Mouse (Mus musculus): Measurements from ENCODE around the gene Chit1. TPM values are rescaled to one million over a fixed set of nuclear protein-coding genes. Genes with fewer than 3 reads are reported as not detected.

The Chit1 gene
- polyA plus RNA-seq, 1 experiment from 2014 or later: 0.18 TPM

DNA sequence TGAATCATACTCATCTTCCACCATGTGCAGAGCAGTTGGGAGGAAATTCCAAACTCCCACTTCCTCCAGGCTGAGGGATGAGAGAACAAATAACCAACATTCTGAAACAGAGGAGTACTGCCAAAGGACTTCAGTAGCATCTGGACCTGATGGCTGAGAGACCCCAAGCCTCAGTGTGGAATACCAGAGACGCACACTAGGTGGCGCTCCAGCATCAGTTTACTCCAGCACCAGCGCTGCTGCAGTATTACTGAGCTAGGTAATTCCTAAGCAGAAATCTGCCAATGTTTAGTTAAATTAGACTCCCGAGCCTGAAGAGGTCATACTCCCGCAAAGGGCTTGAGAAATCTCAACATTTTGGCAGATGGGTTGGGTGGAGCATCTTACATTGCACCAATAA, 9.1 kb downstream of the Chit1 start:
- no peak overlapping the region for H3K4me2 ChIP-seq (ENCODE audit: low read depth, low read length)
- WGBS: 2% methylated on average over 5 of the region's 5 CpGs
- H3K27ac ChIP-seq (replicated peaks; ENCODE audit: low read depth, low read length): no peak overlapping the region
- no peaks in the 10 kb centered on the region for H3K36me3 ChIP-seq (ENCODE audit: control insufficient read depth, insufficient read depth, low read length)
- no peak overlapping the region for H3K4me3 ChIP-seq (ENCODE audit: low read depth, low read length)
- ATAC-seq (ENCODE audit: low read depth) (peak; percentile 58), DNase-seq (ENCODE audit: low spot score) (peak; percentile 87)
- H3K9ac ChIP-seq (ENCODE audit: low read depth, low read length): no peak overlapping the region
- H3K27me3 ChIP-seq (replicated peaks; ENCODE audit: control insufficient read depth, insufficient read depth, low read length): no peaks in the 10 kb centered on the region
- no peaks in the 10 kb centered on the region for H3K9me3 ChIP-seq (ENCODE audit: control insufficient read depth, low read length)
- H3K4me1 ChIP-seq (ENCODE audit: control insufficient read depth, insufficient read depth, low read length): no peaks in the 10 kb centered on the region

DNA sequence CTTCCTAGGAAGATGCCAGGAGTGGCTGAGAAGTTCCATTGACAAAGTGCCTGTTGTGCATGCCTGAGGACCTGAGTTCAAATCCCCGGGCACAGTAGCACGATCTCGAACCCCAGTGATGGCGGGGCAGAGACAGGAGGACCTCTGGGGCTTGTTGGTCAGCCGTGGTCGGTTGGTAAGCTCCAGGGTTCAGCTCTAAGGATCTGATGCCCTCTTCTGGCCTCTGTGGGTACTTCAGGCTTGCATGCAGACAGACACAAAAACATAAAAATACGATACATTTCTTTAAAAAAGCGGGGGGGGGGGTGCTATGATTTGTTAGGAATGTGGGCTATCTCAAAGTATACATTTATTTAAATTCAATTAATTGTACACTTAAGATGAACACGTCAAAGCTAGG, 11.2 kb downstream of the Chit1 start:
- no peaks in the 10 kb centered on the region for H3K36me3 ChIP-seq (ENCODE audit: control insufficient read depth, insufficient read depth, low read length)
- H3K27ac ChIP-seq (replicated peaks; ENCODE audit: low read depth, low read length): no peak overlapping the region
- no peaks in the 10 kb centered on the region for H3K4me1 ChIP-seq (ENCODE audit: control insufficient read depth, insufficient read depth, low read length)
- no peak for DNase-seq (ENCODE audit: low spot score)
- H3K4me3 ChIP-seq (ENCODE audit: low read depth, low read length): no peak overlapping the region
- 55% methylated on average over 9 of the region's 9 CpGs for WGBS
- H3K4me2 ChIP-seq (ENCODE audit: low read depth, low read length): no peak overlapping the region
- ATAC-seq (ENCODE audit: low read depth): no peak
- H3K9me3 ChIP-seq (ENCODE audit: control insufficient read depth, low read length): no peaks in the 10 kb centered on the region
- no peak overlapping the region for H3K9ac ChIP-seq (ENCODE audit: low read depth, low read length)
- H3K27me3 ChIP-seq (replicated peaks; ENCODE audit: control insufficient read depth, insufficient read depth, low read length): no peaks in the 10 kb centered on the region

DNA sequence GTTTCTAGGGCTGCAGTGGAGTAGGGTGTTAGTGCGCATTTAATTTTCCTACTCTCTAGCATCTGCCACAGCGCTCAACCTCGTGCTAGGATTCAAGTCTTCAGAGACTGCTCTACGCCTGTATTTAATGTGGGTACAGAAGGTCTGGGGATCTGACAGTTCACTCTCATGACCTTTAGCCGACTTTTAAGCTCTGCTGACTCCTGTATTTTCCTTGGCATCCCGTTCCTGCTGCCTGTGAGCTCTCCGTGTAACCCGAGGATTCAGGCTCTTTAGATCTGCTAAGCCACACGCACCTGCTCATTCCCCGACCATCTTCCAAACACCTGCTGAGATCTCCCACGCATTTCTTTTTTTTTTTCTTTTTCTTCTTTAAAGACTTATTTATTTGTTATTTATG, 22.3 kb downstream of the Chit1 start:
- WGBS: 48% methylated on average over 11 of the region's 11 CpGs
- Histone ChIP-seq H3K4me3 (ENCODE audit: low read depth, low read length) (no peak overlapping the region), H3K9ac (ENCODE audit: low read depth, low read length) (no peak overlapping the region), H3K27ac (replicated peaks; ENCODE audit: low read depth, low read length) (no peak overlapping the region), H3K9me3 (ENCODE audit: control insufficient read depth, low read length) (0 out of 2 replicates have a peak, but pooled peaks cover 5% of the 10 kb centered on the region), H3K36me3 (ENCODE audit: control insufficient read depth, insufficient read depth, low read length) (no peaks in the 10 kb centered on the region), H3K4me2 (ENCODE audit: low read depth, low read length) (no peak overlapping the region), H3K4me1 (ENCODE audit: control insufficient read depth, insufficient read depth, low read length) (no peaks in the 10 kb centered on the region), H3K27me3 (replicated peaks; ENCODE audit: control insufficient read depth, insufficient read depth, low read length) (no peaks in the 10 kb centered on the region)
- no peak for ATAC-seq (ENCODE audit: low read depth)
- DNase-seq (ENCODE audit: low spot score): peak; percentile 38

DNA sequence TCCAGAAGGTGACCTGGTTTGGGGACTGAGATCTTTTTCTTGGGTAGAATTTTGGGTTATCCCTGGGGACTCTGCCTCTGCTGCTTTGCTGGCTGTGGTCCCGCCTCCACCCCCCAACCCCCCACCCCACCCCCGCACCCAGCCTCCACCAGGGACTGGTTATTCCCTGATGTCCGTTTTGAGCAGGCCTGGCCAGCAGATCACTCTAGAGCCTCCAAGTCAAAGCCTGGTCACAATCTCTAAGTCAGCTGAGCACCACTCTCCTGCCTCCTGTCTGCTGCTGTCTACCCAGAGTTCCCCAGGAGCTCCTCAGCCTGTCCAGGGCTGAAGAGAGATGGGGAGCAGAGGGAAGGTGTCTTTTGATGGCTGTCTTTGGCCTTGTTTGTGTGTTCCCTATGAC, 25.3 kb downstream of the Chit1 start:
- Histone ChIP-seq H3K9me3 (ENCODE audit: control insufficient read depth, low read length) (no peaks in the 10 kb centered on the region), H3K27me3 (replicated peaks; ENCODE audit: control insufficient read depth, insufficient read depth, low read length) (no peaks in the 10 kb centered on the region), H3K4me2 (ENCODE audit: low read depth, low read length) (no peak overlapping the region), H3K4me1 (ENCODE audit: control insufficient read depth, insufficient read depth, low read length) (no peaks in the 10 kb centered on the region), H3K36me3 (ENCODE audit: control insufficient read depth, insufficient read depth, low read length) (no peaks in the 10 kb centered on the region), H3K27ac (replicated peaks; ENCODE audit: low read depth, low read length) (no peak overlapping the region), H3K4me3 (ENCODE audit: low read depth, low read length) (no peak overlapping the region), H3K9ac (ENCODE audit: low read depth, low read length) (no peak overlapping the region)
- DNase-seq (ENCODE audit: low spot score): no peak
- 25% methylated on average over 1 of the region's 3 CpGs for WGBS
- ATAC-seq (ENCODE audit: low read depth): no peak

DNA sequence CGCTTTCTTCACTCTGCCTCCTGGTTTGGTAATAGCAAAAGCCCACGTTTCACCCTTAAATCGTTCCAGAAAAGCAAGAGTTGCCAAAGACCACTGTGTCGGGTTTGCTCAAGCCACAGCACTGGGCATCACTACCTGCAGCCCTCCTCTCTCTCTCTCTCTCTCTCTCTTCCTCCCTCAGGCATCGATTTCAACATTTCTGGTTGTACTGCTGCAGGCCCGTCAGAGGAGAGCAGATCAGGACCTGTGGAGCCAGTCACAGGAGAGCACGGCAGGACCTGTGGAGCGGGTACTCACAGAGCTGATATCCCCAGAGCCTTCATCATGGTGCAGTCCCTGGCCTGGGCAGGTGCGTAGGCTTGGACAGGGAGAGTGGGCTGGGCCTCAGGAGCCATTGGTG, 27.4 kb downstream of the Chit1 start:
- Histone ChIP-seq H3K9ac (ENCODE audit: low read depth, low read length) (no peak overlapping the region), H3K9me3 (ENCODE audit: control insufficient read depth, low read length) (no peaks in the 10 kb centered on the region), H3K27ac (replicated peaks; ENCODE audit: low read depth, low read length) (no peak overlapping the region), H3K27me3 (replicated peaks; ENCODE audit: control insufficient read depth, insufficient read depth, low read length) (no peaks in the 10 kb centered on the region), H3K4me2 (ENCODE audit: low read depth, low read length) (no peak overlapping the region), H3K36me3 (ENCODE audit: control insufficient read depth, insufficient read depth, low read length) (no peaks in the 10 kb centered on the region), H3K4me3 (ENCODE audit: low read depth, low read length) (no peak overlapping the region), H3K4me1 (ENCODE audit: control insufficient read depth, insufficient read depth, low read length) (no peaks in the 10 kb centered on the region)
- 70% methylated on average over 9 of the region's 9 CpGs for WGBS
- no peak for ATAC-seq (ENCODE audit: low read depth)
- no peak for DNase-seq (ENCODE audit: low spot score)

DNA sequence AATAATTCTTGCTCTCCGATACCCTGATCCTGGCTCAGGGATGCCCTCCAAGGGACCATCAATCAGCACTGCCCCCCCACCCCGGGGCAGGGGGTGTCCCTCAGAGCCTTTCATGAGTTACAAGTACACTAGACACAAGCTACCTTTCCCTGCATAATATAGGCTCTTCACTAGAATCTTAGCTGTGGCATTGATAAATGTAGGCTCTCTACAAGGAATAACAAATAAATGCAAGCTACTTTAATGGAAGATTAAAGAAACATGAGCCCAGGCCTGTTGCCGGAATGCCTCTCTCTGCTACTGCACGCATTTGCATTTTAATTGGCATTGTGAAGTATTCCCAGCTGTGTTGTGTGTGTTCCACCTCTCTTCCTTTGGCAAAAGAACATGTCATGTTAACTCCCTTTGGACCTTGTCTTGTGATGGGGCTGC, 31.3 kb downstream of the Chit1 start:
- 48% methylated on average over 4 of the region's 4 CpGs for WGBS
- Histone ChIP-seq H3K4me1 (ENCODE audit: control insufficient read depth, insufficient read depth, low read length) (no peaks in the 10 kb centered on the region), H3K4me3 (ENCODE audit: low read depth, low read length) (no peak overlapping the region), H3K27ac (replicated peaks; ENCODE audit: low read depth, low read length) (no peak overlapping the region), H3K9ac (ENCODE audit: low read depth, low read length) (no peak overlapping the region), H3K36me3 (ENCODE audit: control insufficient read depth, insufficient read depth, low read length) (no peaks in the 10 kb centered on the region), H3K27me3 (replicated peaks; ENCODE audit: control insufficient read depth, insufficient read depth, low read length) (no peaks in the 10 kb centered on the region), H3K9me3 (ENCODE audit: control insufficient read depth, low read length) (no peaks in the 10 kb centered on the region), H3K4me2 (ENCODE audit: low read depth, low read length) (no peak overlapping the region)
- ATAC-seq (ENCODE audit: low read depth) (no peak), DNase-seq (ENCODE audit: low spot score) (no peak)

DNA sequence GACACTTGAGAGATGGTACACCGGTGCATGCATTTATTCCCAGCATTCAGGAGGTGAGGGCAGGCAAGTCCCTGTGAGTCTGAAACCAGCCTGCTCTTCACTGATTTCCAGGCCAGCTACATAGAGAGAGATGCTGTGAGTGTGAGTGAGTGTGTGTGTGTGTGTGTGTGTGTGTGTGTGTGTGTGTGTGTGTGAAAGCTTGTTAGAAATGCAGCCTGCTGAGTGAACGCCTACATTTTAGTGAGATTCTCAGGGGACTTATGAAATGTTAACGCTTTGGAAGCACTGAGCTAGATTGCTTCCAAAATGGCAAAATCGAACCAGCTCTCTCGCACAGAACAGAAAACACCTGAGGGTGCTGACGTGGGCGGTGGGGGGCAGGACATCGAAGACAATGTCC, 35.0 kb downstream of the Chit1 start:
- WGBS: 80% methylated on average over 8 of the region's 8 CpGs
- H3K9me3 ChIP-seq (ENCODE audit: control insufficient read depth, low read length): no peaks in the 10 kb centered on the region
- H3K4me2 ChIP-seq (ENCODE audit: low read depth, low read length): no peak overlapping the region
- no peak overlapping the region for H3K27ac ChIP-seq (replicated peaks; ENCODE audit: low read depth, low read length)
- no peak overlapping the region for H3K4me3 ChIP-seq (ENCODE audit: low read depth, low read length)
- H3K27me3 ChIP-seq (replicated peaks; ENCODE audit: control insufficient read depth, insufficient read depth, low read length): no peaks in the 10 kb centered on the region
- no peaks in the 10 kb centered on the region for H3K4me1 ChIP-seq (ENCODE audit: control insufficient read depth, insufficient read depth, low read length)
- DNase-seq (ENCODE audit: low spot score): no peak
- H3K9ac ChIP-seq (ENCODE audit: low read depth, low read length): no peak overlapping the region
- no peaks in the 10 kb centered on the region for H3K36me3 ChIP-seq (ENCODE audit: control insufficient read depth, insufficient read depth, low read length)
- ATAC-seq (ENCODE audit: low read depth): no peak

DNA sequence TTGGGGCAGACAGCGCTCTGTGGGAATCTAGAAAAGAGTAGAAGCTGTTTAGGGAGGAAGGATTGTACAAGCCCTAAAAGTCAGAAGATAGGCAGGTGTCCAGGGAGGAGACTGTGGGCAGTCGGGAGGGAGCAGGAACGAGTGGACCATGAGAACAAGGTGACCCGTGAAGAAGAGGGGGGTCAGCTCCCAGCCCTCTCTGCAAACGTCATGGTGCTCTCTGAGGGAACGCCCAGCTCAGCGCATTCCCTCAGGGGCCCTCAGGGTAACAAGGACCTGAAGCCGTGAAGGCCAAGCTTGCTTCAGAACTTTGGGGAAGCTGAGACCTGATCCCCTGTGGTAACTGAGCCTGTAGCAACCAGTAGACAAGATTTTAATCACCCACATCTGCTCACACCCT, 39.0 kb downstream of the Chit1 start:
- no peak overlapping the region for H3K9ac ChIP-seq (ENCODE audit: low read depth, low read length)
- no peak overlapping the region for H3K4me3 ChIP-seq (ENCODE audit: low read depth, low read length)
- H3K27ac ChIP-seq (replicated peaks; ENCODE audit: low read depth, low read length): no peak overlapping the region
- H3K9me3 ChIP-seq (ENCODE audit: control insufficient read depth, low read length): peaks cover 4% of the 10 kb centered on the region; the same call in 1 of the 2 replicates
- DNase-seq (ENCODE audit: low spot score) (no peak), ATAC-seq (ENCODE audit: low read depth) (no peak)
- WGBS: 52% methylated on average over 8 of the region's 8 CpGs
- no peaks in the 10 kb centered on the region for H3K27me3 ChIP-seq (replicated peaks; ENCODE audit: control insufficient read depth, insufficient read depth, low read length)
- H3K36me3 ChIP-seq (ENCODE audit: control insufficient read depth, insufficient read depth, low read length): no peaks in the 10 kb centered on the region
- H3K4me2 ChIP-seq (ENCODE audit: low read depth, low read length): no peak overlapping the region
- no peaks in the 10 kb centered on the region for H3K4me1 ChIP-seq (ENCODE audit: control insufficient read depth, insufficient read depth, low read length)

DNA sequence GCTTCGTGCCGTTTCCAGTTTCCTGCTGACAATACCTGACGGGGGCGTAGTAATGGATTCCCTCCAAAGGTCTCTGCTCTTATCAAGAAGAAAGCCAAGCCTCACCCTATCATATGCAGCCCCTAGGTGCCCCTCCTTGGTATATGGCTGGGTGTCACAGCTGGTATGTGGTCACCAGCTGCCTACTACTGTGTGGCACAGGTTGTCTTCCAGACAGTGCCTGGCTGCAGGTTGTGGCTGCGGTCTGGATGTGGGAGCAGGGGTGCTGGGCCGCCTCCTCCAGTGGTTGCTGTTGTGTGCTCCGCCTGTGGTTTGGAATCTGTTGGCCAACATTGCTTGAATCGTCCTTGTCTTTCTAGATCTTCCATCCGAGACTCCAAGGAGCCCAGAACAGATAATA, 39.7 kb downstream of the Chit1 start:
- Histone ChIP-seq H3K9me3 (ENCODE audit: control insufficient read depth, low read length) (peaks cover 4% of the 10 kb centered on the region; the same call in 1 of the 2 replicates), H3K9ac (ENCODE audit: low read depth, low read length) (no peak overlapping the region), H3K27me3 (replicated peaks; ENCODE audit: control insufficient read depth, insufficient read depth, low read length) (no peaks in the 10 kb centered on the region), H3K36me3 (ENCODE audit: control insufficient read depth, insufficient read depth, low read length) (no peaks in the 10 kb centered on the region), H3K4me2 (ENCODE audit: low read depth, low read length) (no peak overlapping the region), H3K4me3 (ENCODE audit: low read depth, low read length) (no peak overlapping the region), H3K27ac (replicated peaks; ENCODE audit: low read depth, low read length) (no peak overlapping the region), H3K4me1 (ENCODE audit: control insufficient read depth, insufficient read depth, low read length) (no peaks in the 10 kb centered on the region)
- DNase-seq (ENCODE audit: low spot score) (no peak), ATAC-seq (ENCODE audit: low read depth) (no peak)
- 91% methylated on average over 9 of the region's 9 CpGs for WGBS
